Mouse (Mus musculus) C2C12 (cell line): Measurements from ENCODE around the gene Olfr160.

Source experiments
- CEBPB ChIP-seq: IDR thresholded peaks from one replicate; pipeline ENCODE4 v1.6.1; 2011; ENCODE audit warnings: low read depth, mild to moderate bottlenecking, control low read depth, moderate library complexity
- CTCF ChIP-seq: IDR thresholded peaks from one replicate; pipeline ENCODE4 v1.5.1; 2011; ENCODE audit not compliant: control insufficient read depth, insufficient read depth, insufficient read length
- MAX ChIP-seq: IDR thresholded peaks from one replicate; pipeline ENCODE4 v1.6.1; 2011; ENCODE audit warnings: mild to moderate bottlenecking, control low read depth
- MYOG ChIP-seq: IDR thresholded peaks from one replicate; pipeline ENCODE4 v1.6.1; 2011; ENCODE audit not compliant: control insufficient read depth, insufficient read length; ENCODE audit errors: extremely low read depth

GRCm38 (mm10) chr9:37664604-37665003 lies 51.4 kb downstream of the Olfr160 start:
- TF ChIP-seq CTCF (no peak), MYOG (no peak), CEBPB (no peak), MAX (no peak)
